Mouse (Mus musculus) ES-E14 (cell line): ENCODE measurements around the gene Podn. TPM values are rescaled to one million over a fixed set of nuclear protein-coding genes. Genes with fewer than 3 reads are reported as not detected.
"Not testable (repeated sequence)": the region's sequence is repeated elsewhere in the genome, so short reads cannot be mapped to it uniquely, and the experiment has no call there.

Experiments
- DNase-seq: peaks from one replicate; pipeline ENCODE4 v3.0.0-alpha.2; 2013; ENCODE audit warnings: low read depth, low spot score
- H3K27ac ChIP-seq: 2 replicates; pipeline ENCODE4 v1.5.1; 2012; ENCODE audit warnings: low read depth, mild to moderate bottlenecking, low read length, moderate library complexity, mixed read lengths; ENCODE audit not compliant: poor library complexity, insufficient read depth, severe bottlenecking
- H3K36me3 ChIP-seq: 2 replicates; pipeline ENCODE4 v1.6.1; 2012; ENCODE audit warnings: mild to moderate bottlenecking, low read length, moderate library complexity, mixed read lengths; ENCODE audit not compliant: control insufficient read depth, poor library complexity, insufficient read depth, severe bottlenecking
- H3K4me1 ChIP-seq, 2 experiments: fragments of 150-350 bp in 1 of 2; sonication (generic) in 1 of 2; 2 replicates each; pipeline ENCODE4 v1.6.1; 2012; ENCODE audit warnings: low read length in 2 of 2, mild to moderate bottlenecking in 1 of 2, mixed read lengths in 1 of 2; ENCODE audit not compliant: control insufficient read depth in 2 of 2, insufficient read depth in 2 of 2, poor library complexity in 1 of 2
- H3K4me3 ChIP-seq, 2 experiments: fragments of 150-350 bp in 1 of 2; sonication (generic) in 1 of 2; 2 replicates each; pipeline ENCODE4 v1.5.1; 2012; ENCODE audit warnings: low read length in 2 of 2, low read depth in 1 of 2, mild to moderate bottlenecking in 1 of 2, mixed read lengths in 1 of 2; ENCODE audit not compliant: insufficient read depth in 1 of 2, poor library complexity in 1 of 2, severe bottlenecking in 1 of 2
- H3K9ac ChIP-seq: 2 replicates; pipeline ENCODE4 v1.6.1; 2012; ENCODE audit warnings: low read depth, mild to moderate bottlenecking, low read length, mixed read lengths; ENCODE audit not compliant: poor library complexity, insufficient read depth, severe bottlenecking
- H3K9me3 ChIP-seq: fragments of 150-350 bp; sonication (generic); 2 replicates; pipeline ENCODE4 v1.6.1; 2012; ENCODE audit warnings: low read depth, mild to moderate bottlenecking, low read length; ENCODE audit not compliant: control insufficient read depth, insufficient read depth
- CHD2 ChIP-seq: IDR thresholded peaks from 2 replicates; pipeline ENCODE4 v1.6.1; 2014; ENCODE audit warnings: mild to moderate bottlenecking, low read depth, low read length, inconsistent platforms
- HCFC1 ChIP-seq: IDR thresholded peaks from 2 replicates; pipeline ENCODE4 v1.6.1; 2012; ENCODE audit warnings: low read length, inconsistent platforms, borderline replicate concordance; ENCODE audit not compliant: insufficient read depth
- MAFK ChIP-seq: IDR thresholded peaks from 2 replicates; pipeline ENCODE4 v1.6.1; 2014; ENCODE audit warnings: mild to moderate bottlenecking, low read depth, low read length, inconsistent platforms; ENCODE audit not compliant: insufficient read depth
- ZC3H11A ChIP-seq: IDR thresholded peaks from 2 replicates; pipeline ENCODE4 v1.6.1; 2012; ENCODE audit warnings: low read depth, mild to moderate bottlenecking, inconsistent platforms, low read length, borderline replicate concordance
- ZNF384 ChIP-seq: IDR thresholded peaks from 2 replicates; pipeline ENCODE4 v1.6.1; 2012; ENCODE audit warnings: low read depth, low read length, inconsistent platforms
- in situ Hi-C, 2 experiments: fragments of 600-800 bp; cut with MboI; formaldehyde crosslinking; loops; one replicate each; pipeline ENCODE4 v1.15.1; 2025; ENCODE audit warnings: low sequenced_read_pairs in 2 of 2, inconsistent platforms in 1 of 2; ENCODE audit not compliant: unreplicated experiment in 2 of 2
- total RNA-seq: library from RNA; depleted of rRNA; stranded (reverse); fragments of 300-350 nt; gene quantifications from 2 replicates; pipeline ENCODE4 v1.2.3, GENCODE M21; 2012

The Podn gene
- total RNA-seq, 1 experiment, result 1.0 TPM

DNA sequence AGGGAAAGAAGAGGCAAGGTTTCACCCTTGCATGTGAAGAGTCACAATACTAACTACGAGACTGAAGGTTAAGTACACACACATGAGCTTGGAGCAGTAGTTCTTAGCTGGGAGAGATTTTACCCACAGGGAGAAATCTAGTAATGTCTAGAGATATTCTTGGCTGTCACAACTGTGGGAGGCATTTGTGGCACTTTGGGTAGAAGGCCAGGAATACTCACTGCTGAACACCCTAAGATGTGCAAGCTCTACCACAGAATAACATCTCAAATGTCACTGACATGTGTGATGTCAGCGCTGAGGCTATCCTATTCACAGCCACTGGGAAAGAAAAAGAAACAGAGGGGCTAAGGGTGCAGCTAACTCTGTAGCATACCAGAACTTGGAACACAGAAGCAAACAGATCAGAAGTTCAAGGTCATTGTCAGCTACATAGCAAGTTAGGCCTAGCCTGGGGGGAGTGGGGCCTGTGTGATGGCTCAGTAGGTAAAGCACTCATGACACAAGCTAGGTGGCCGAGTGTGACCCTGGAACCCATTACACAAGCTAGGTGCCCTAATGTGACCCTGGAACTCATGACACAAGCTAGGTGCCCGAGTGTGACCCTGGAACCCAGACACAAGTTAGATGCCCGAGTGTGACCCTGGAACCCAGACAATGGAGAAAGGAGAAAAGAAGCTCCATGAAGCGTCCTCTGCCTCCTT, 13.1 kb downstream of the Podn start:
- H3K27ac ChIP-seq, result no peak overlapping the region
- peaks cover 2 to 4% of the 10 kb centered on the region in 2 experiments; a peak in 1 of 4 replicates for H3K4me1 ChIP-seq
- no peak overlapping the region for H3K9ac ChIP-seq
- H3K9me3 ChIP-seq, result no peaks in the 10 kb centered on the region
- in situ Hi-C loops, result no loop called here
- no peak for DNase-seq
- H3K36me3 ChIP-seq, result peaks cover 3% of the 10 kb centered on the region; the same call in 1 of the 2 replicates
- TF ChIP-seq ZNF384 (no peak), MAFK (no peak), ZC3H11A (no peak), HCFC1 (no peak), CHD2 (no peak)
- no peak overlapping the region for H3K4me3 ChIP-seq

- H3K36me3 ChIP-seq, result peaks cover 3% of the 10 kb centered on the region; the same call in 1 of the 2 replicates
- no peak overlapping the region for H3K4me3 ChIP-seq
- DNase-seq, result no peak
- peaks cover 2 to 4% of the 10 kb centered on the region in 2 experiments; a peak in 1 of 4 replicates for H3K4me1 ChIP-seq
- no peaks in the 10 kb centered on the region for H3K9me3 ChIP-seq
- no peak overlapping the region for H3K9ac ChIP-seq
- in situ Hi-C loops, result no loop called here
- H3K27ac ChIP-seq, result no peak overlapping the region
- TF ChIP-seq HCFC1 (no peak), ZNF384 (no peak), CHD2 (no peak), MAFK (no peak), ZC3H11A (no peak)
Measured at GRCm38 (mm10) chr4:108082401-108082806, 13.8 kb downstream of the Podn start.

- Histone ChIP-seq H3K9me3 (no peaks in the 10 kb centered on the region), H3K9ac (no peak overlapping the region), H3K27ac (no peak overlapping the region), H3K4me3 (no peak overlapping the region), H3K4me1 (peaks cover 2 to 4% of the 10 kb centered on the region in 2 experiments; a peak in 1 of 4 replicates), H3K36me3 (peaks cover 3% of the 10 kb centered on the region; the same call in 1 of the 2 replicates)
- in situ Hi-C loops, result no loop called here
- TF ChIP-seq MAFK, result no peak
- no peak for TF ChIP-seq HCFC1
- TF ChIP-seq CHD2, result no peak
- TF ChIP-seq ZC3H11A, result no peak
- TF ChIP-seq ZNF384, result no peak
- DNase-seq, result no peak
Measured at GRCm38 (mm10) chr4:108080876-108081275, 15.4 kb downstream of the Podn start.

GRCm38 (mm10) chr4:108079762-108080161, 16.5 kb downstream of the Podn start:
- Histone ChIP-seq H3K9me3 (no peaks in the 10 kb centered on the region), H3K27ac (no peak overlapping the region), H3K36me3 (peaks cover 3% of the 10 kb centered on the region; the same call in 1 of the 2 replicates), H3K4me3 (no peak overlapping the region), H3K4me1 (peaks cover 2 to 4% of the 10 kb centered on the region in 2 experiments; a peak in 1 of 4 replicates), H3K9ac (no peak overlapping the region)
- no peak for DNase-seq
- in situ Hi-C loops, result no loop called here
- no peak for TF ChIP-seq ZC3H11A

GRCm38 (mm10) chr4:108079191-108079590, 17.1 kb downstream of the Podn start:
- DNase-seq, in situ Hi-C loops, H3K9ac ChIP-seq, H3K9me3 ChIP-seq, H3K36me3 ChIP-seq, H3K4me1 ChIP-seq, H3K4me3 ChIP-seq: not testable (repeated sequence)
- peak overlapping the region; percentile 75; the same call in 1 of the 2 replicates for H3K27ac ChIP-seq
